Mouse (Mus musculus): ENCODE measurements around the gene Tmem191c. TPM values are rescaled to one million over a fixed set of nuclear protein-coding genes. Genes with fewer than 3 reads are reported as not detected.

Gene Tmem191c
- polyA plus RNA-seq, 1 experiment from 2014 or later: 6.6 TPM

- Histone ChIP-seq H3K4me1 (ENCODE audit: control insufficient read depth, insufficient read depth, low read length) (peaks cover 34% of the 10 kb centered on the region), H3K27ac (ENCODE audit: low read depth, low read length) (no peak overlapping the region), H3K36me3 (ENCODE audit: control insufficient read depth, insufficient read depth, low read length) (peaks cover 45% of the 10 kb centered on the region), H3K9ac (ENCODE audit: low read length) (no peak overlapping the region), H3K27me3 (replicated peaks; ENCODE audit: control insufficient read depth, insufficient read depth, low read length) (no peaks in the 10 kb centered on the region), H3K4me3 (ENCODE audit: low read depth, low read length) (no peak overlapping the region), H3K9me3 (replicated peaks; ENCODE audit: control insufficient read depth, low read length) (no peaks in the 10 kb centered on the region), H3K4me2 (ENCODE audit: low read length) (no peak overlapping the region)
- no peak for DNase-seq (ENCODE audit: low spot score)
- no peak for ATAC-seq
- WGBS: 88% methylated on average over 2 of the region's 2 CpGs
Observed at GRCm38 (mm10) chr16:17255270-17255669, 20.6 kb upstream of the Tmem191c start.

GRCm38 (mm10) chr16:17257359-17257821 lies 18.5 kb upstream of the Tmem191c start:
- 95% methylated on average over 9 of the region's 9 CpGs for WGBS
- Histone ChIP-seq H3K4me2 (ENCODE audit: low read length) (no peak overlapping the region), H3K9ac (ENCODE audit: low read length) (no peak overlapping the region), H3K4me1 (ENCODE audit: control insufficient read depth, insufficient read depth, low read length) (peaks cover 19% of the 10 kb centered on the region), H3K27ac (ENCODE audit: low read depth, low read length) (no peak overlapping the region), H3K4me3 (ENCODE audit: low read depth, low read length) (no peak overlapping the region), H3K9me3 (replicated peaks; ENCODE audit: control insufficient read depth, low read length) (no peaks in the 10 kb centered on the region), H3K27me3 (replicated peaks; ENCODE audit: control insufficient read depth, insufficient read depth, low read length) (no peaks in the 10 kb centered on the region), H3K36me3 (ENCODE audit: control insufficient read depth, insufficient read depth, low read length) (peaks cover 61% of the 10 kb centered on the region)
- DNase-seq (ENCODE audit: low spot score) (no peak), ATAC-seq (no peak)

GRCm38 (mm10) chr16:17258917-17259316 lies 17.0 kb upstream of the Tmem191c start:
- H3K36me3 ChIP-seq (ENCODE audit: control insufficient read depth, insufficient read depth, low read length): peaks cover 62% of the 10 kb centered on the region
- no peak overlapping the region for H3K9ac ChIP-seq (ENCODE audit: low read length)
- ATAC-seq (no peak), DNase-seq (ENCODE audit: low spot score) (no peak)
- no peak overlapping the region for H3K27ac ChIP-seq (ENCODE audit: low read depth, low read length)
- H3K4me1 ChIP-seq (ENCODE audit: control insufficient read depth, insufficient read depth, low read length): peaks cover 4% of the 10 kb centered on the region
- H3K27me3 ChIP-seq (replicated peaks; ENCODE audit: control insufficient read depth, insufficient read depth, low read length): no peaks in the 10 kb centered on the region
- H3K9me3 ChIP-seq (replicated peaks; ENCODE audit: control insufficient read depth, low read length): no peaks in the 10 kb centered on the region
- no peak overlapping the region for H3K4me3 ChIP-seq (ENCODE audit: low read depth, low read length)
- 97% methylated on average over 12 of the region's 12 CpGs for WGBS
- no peak overlapping the region for H3K4me2 ChIP-seq (ENCODE audit: low read length)

GRCm38 (mm10) chr16:17261341-17261740 lies 14.5 kb upstream of the Tmem191c start:
- DNase-seq (ENCODE audit: low spot score): no peak
- H3K27ac ChIP-seq (ENCODE audit: low read depth, low read length): no peak overlapping the region
- no peaks in the 10 kb centered on the region for H3K27me3 ChIP-seq (replicated peaks; ENCODE audit: control insufficient read depth, insufficient read depth, low read length)
- peaks cover 50% of the 10 kb centered on the region for H3K36me3 ChIP-seq (ENCODE audit: control insufficient read depth, insufficient read depth, low read length)
- no peak overlapping the region for H3K4me3 ChIP-seq (ENCODE audit: low read depth, low read length)
- no peak for ATAC-seq
- H3K9ac ChIP-seq (ENCODE audit: low read length): no peak overlapping the region
- no peaks in the 10 kb centered on the region for H3K4me1 ChIP-seq (ENCODE audit: control insufficient read depth, insufficient read depth, low read length)
- H3K4me2 ChIP-seq (ENCODE audit: low read length): no peak overlapping the region
- WGBS: 100% methylated on average over 1 of the region's 1 CpGs
- no peaks in the 10 kb centered on the region for H3K9me3 ChIP-seq (replicated peaks; ENCODE audit: control insufficient read depth, low read length)

- ATAC-seq (no peak), DNase-seq (ENCODE audit: low spot score) (no peak)
- H3K4me1 ChIP-seq (ENCODE audit: control insufficient read depth, insufficient read depth, low read length): no peaks in the 10 kb centered on the region
- peaks cover 4% of the 10 kb centered on the region for H3K9me3 ChIP-seq (replicated peaks; ENCODE audit: control insufficient read depth, low read length)
- 71% methylated on average over 3 of the region's 3 CpGs for WGBS
- no peak overlapping the region for H3K4me2 ChIP-seq (ENCODE audit: low read length)
- H3K36me3 ChIP-seq (ENCODE audit: control insufficient read depth, insufficient read depth, low read length): peaks cover 12% of the 10 kb centered on the region; the same call in 1 of the 2 replicates
- no peak overlapping the region for H3K9ac ChIP-seq (ENCODE audit: low read length)
- H3K27me3 ChIP-seq (replicated peaks; ENCODE audit: control insufficient read depth, insufficient read depth, low read length): no peaks in the 10 kb centered on the region
- no peak overlapping the region for H3K4me3 ChIP-seq (ENCODE audit: low read depth, low read length)
- no peak overlapping the region for H3K27ac ChIP-seq (ENCODE audit: low read depth, low read length)
Observed at GRCm38 (mm10) chr16:17266113-17266512, 9.8 kb upstream of the Tmem191c start.

GRCm38 (mm10) chr16:17267937-17268336 lies 7.9 kb upstream of the Tmem191c start:
- Histone ChIP-seq H3K9me3 (replicated peaks; ENCODE audit: control insufficient read depth, low read length) (peaks cover 4% of the 10 kb centered on the region), H3K27me3 (replicated peaks; ENCODE audit: control insufficient read depth, insufficient read depth, low read length) (no peaks in the 10 kb centered on the region), H3K4me3 (ENCODE audit: low read depth, low read length) (no peak overlapping the region), H3K27ac (ENCODE audit: low read depth, low read length) (no peak overlapping the region), H3K4me2 (ENCODE audit: low read length) (no peak overlapping the region), H3K36me3 (ENCODE audit: control insufficient read depth, insufficient read depth, low read length) (no peaks in the 10 kb centered on the region), H3K4me1 (ENCODE audit: control insufficient read depth, insufficient read depth, low read length) (no peaks in the 10 kb centered on the region), H3K9ac (ENCODE audit: low read length) (no peak overlapping the region)
- 80% methylated on average over 5 of the region's 5 CpGs for WGBS
- ATAC-seq (no peak), DNase-seq (ENCODE audit: low spot score) (no peak)

GRCm38 (mm10) chr16:17269872-17270271 lies 6.0 kb upstream of the Tmem191c start:
- Histone ChIP-seq H3K9me3 (replicated peaks; ENCODE audit: control insufficient read depth, low read length) (peaks cover 4% of the 10 kb centered on the region), H3K27me3 (replicated peaks; ENCODE audit: control insufficient read depth, insufficient read depth, low read length) (no peaks in the 10 kb centered on the region), H3K4me3 (ENCODE audit: low read depth, low read length) (no peak overlapping the region), H3K4me2 (ENCODE audit: low read length) (no peak overlapping the region), H3K4me1 (ENCODE audit: control insufficient read depth, insufficient read depth, low read length) (no peaks in the 10 kb centered on the region), H3K9ac (ENCODE audit: low read length) (no peak overlapping the region), H3K36me3 (ENCODE audit: control insufficient read depth, insufficient read depth, low read length) (no peaks in the 10 kb centered on the region), H3K27ac (ENCODE audit: low read depth, low read length) (no peak overlapping the region)
- no peak for ATAC-seq
- no peak for DNase-seq (ENCODE audit: low spot score)
- WGBS: 91% methylated on average over 5 of the region's 5 CpGs

GRCm38 (mm10) chr16:17271124-17271523 lies 4.8 kb upstream of the Tmem191c start:
- no peak overlapping the region for H3K4me2 ChIP-seq (ENCODE audit: low read length)
- DNase-seq (ENCODE audit: low spot score): no peak
- no peak overlapping the region for H3K9ac ChIP-seq (ENCODE audit: low read length)
- no peaks in the 10 kb centered on the region for H3K36me3 ChIP-seq (ENCODE audit: control insufficient read depth, insufficient read depth, low read length)
- WGBS: 69% methylated on average over 4 of the region's 4 CpGs
- no peaks in the 10 kb centered on the region for H3K27me3 ChIP-seq (replicated peaks; ENCODE audit: control insufficient read depth, insufficient read depth, low read length)
- H3K4me3 ChIP-seq (ENCODE audit: low read depth, low read length): no peak overlapping the region
- no peaks in the 10 kb centered on the region for H3K4me1 ChIP-seq (ENCODE audit: control insufficient read depth, insufficient read depth, low read length)
- no peak overlapping the region for H3K27ac ChIP-seq (ENCODE audit: low read depth, low read length)
- H3K9me3 ChIP-seq (replicated peaks; ENCODE audit: control insufficient read depth, low read length): peaks cover 4% of the 10 kb centered on the region
- no peak for ATAC-seq

GRCm38 (mm10) chr16:17271856-17272255 lies 4.0 kb upstream of the Tmem191c start:
- Histone ChIP-seq H3K4me1 (ENCODE audit: control insufficient read depth, insufficient read depth, low read length) (peaks cover 6% of the 10 kb centered on the region), H3K36me3 (ENCODE audit: control insufficient read depth, insufficient read depth, low read length) (no peaks in the 10 kb centered on the region), H3K4me3 (ENCODE audit: low read depth, low read length) (no peak overlapping the region), H3K9ac (ENCODE audit: low read length) (no peak overlapping the region), H3K4me2 (ENCODE audit: low read length) (no peak overlapping the region), H3K9me3 (replicated peaks; ENCODE audit: control insufficient read depth, low read length) (peaks cover 4% of the 10 kb centered on the region), H3K27ac (ENCODE audit: low read depth, low read length) (no peak overlapping the region), H3K27me3 (replicated peaks; ENCODE audit: control insufficient read depth, insufficient read depth, low read length) (peaks cover 4% of the 10 kb centered on the region)
- no peak for ATAC-seq
- DNase-seq (ENCODE audit: low spot score): no peak
- WGBS: 77% methylated on average over 6 of the region's 6 CpGs
